Mouse (Mus musculus) CH12.LX (cell line): Measurements from ENCODE around the gene Jph3. TPM values are rescaled to one million over a fixed set of nuclear protein-coding genes. Genes with fewer than 3 reads are reported as not detected.

Experiments used
- DNase-seq: peaks from one replicate; pipeline ENCODE4 v3.0.0-alpha.2; 2013; ENCODE audit errors: extremely low read depth
- H3K27ac ChIP-seq: 2 replicates; pipeline ENCODE4 v1.5.1; 2012; ENCODE audit warnings: low read depth, mild to moderate bottlenecking, control low read depth, moderate library complexity; ENCODE audit not compliant: insufficient read depth
- H3K27me3 ChIP-seq: replicated peaks from 2 replicates; pipeline ENCODE3; 2012; ENCODE audit warnings: inconsistent platforms
- H3K36me3 ChIP-seq, 2 experiments: replicated peaks in 1 of 2; 2 replicates each; pipeline versions ENCODE3 to v1.6.1; 2012; ENCODE audit warnings: inconsistent platforms in 1 of 2, low read length in 1 of 2, mild to moderate bottlenecking in 1 of 2, mixed read lengths in 1 of 2, moderate library complexity in 1 of 2; ENCODE audit not compliant: control insufficient read depth in 1 of 2, insufficient read depth in 1 of 2
- H3K4me1 ChIP-seq, 2 experiments: 2 replicates each; pipeline ENCODE4 v1.6.1; 2012; ENCODE audit warnings: inconsistent platforms in 1 of 2, moderate library complexity in 1 of 2; ENCODE audit not compliant: insufficient read depth in 2 of 2, control insufficient read depth in 1 of 2
- H3K4me2 ChIP-seq: 2 replicates; pipeline ENCODE4 v1.6.1; 2012; ENCODE audit warnings: low read depth, mild to moderate bottlenecking, control low read depth; ENCODE audit not compliant: poor library complexity, insufficient read depth, severe bottlenecking
- H3K4me3 ChIP-seq, 3 experiments: fragments of 150-350 bp in 1 of 3; sonication (generic) in 1 of 3; replicated peaks in 1 of 3; 2 replicates each; pipeline versions ENCODE3 to v1.5.1; 2011 to 2012; ENCODE audit warnings: low read depth in 2 of 3, low read length in 2 of 3, mild to moderate bottlenecking in 2 of 3, moderate library complexity in 2 of 3, control low read depth in 1 of 3, improper control_type of control experiment in 1 of 3, inconsistent platforms in 1 of 3, mixed read lengths in 1 of 3; ENCODE audit not compliant: poor library complexity in 1 of 3
- H3K79me2 ChIP-seq: replicated peaks from 2 replicates; pipeline ENCODE4 v1.6.1; 2012; ENCODE audit warnings: mild to moderate bottlenecking, moderate library complexity; ENCODE audit not compliant: control insufficient read depth, poor library complexity, insufficient read depth, severe bottlenecking; ENCODE audit errors: extremely low read depth
- H3K9ac ChIP-seq: 2 replicates; pipeline ENCODE4 v1.6.1; 2012; ENCODE audit warnings: low read depth, mild to moderate bottlenecking, control low read depth, moderate library complexity; ENCODE audit not compliant: insufficient read depth
- H3K9me3 ChIP-seq: replicated peaks from 2 replicates; pipeline ENCODE3; 2012; ENCODE audit warnings: low read length, inconsistent platforms, mixed read lengths
- BHLHE40 ChIP-seq: IDR thresholded peaks from 2 replicates; pipeline ENCODE4 v1.6.1; 2011; ENCODE audit warnings: mild to moderate bottlenecking, low read depth, low read length, improper control_type of control experiment
- CHD1 ChIP-seq: IDR thresholded peaks from 2 replicates; pipeline ENCODE4 v1.6.1; 2012; ENCODE audit warnings: low read depth, low read length, improper control_type of control experiment, inconsistent platforms
- CHD2 ChIP-seq: IDR thresholded peaks from 2 replicates; pipeline ENCODE4 v1.6.1; 2011; ENCODE audit warnings: low read length, improper control_type of control experiment
- CTCF ChIP-seq, 2 experiments: IDR thresholded peaks in 1 of 2; conservative IDR thresholded peaks in 1 of 2; 2 replicates each; pipeline ENCODE4 v1.5.1; 2011 to 2012; ENCODE audit warnings: low read depth in 2 of 2, low read length in 2 of 2, improper control_type of control experiment in 1 of 2, inconsistent platforms in 1 of 2, mild to moderate bottlenecking in 1 of 2, moderate library complexity in 1 of 2
- E2F4 ChIP-seq: IDR thresholded peaks from 2 replicates; pipeline ENCODE4 v1.6.1; 2011; ENCODE audit warnings: low read depth, low read length, improper control_type of control experiment; ENCODE audit not compliant: insufficient replicate concordance
- ELF1 ChIP-seq: IDR thresholded peaks from 2 replicates; pipeline ENCODE4 v1.6.1; 2014; ENCODE audit warnings: low read depth, mild to moderate bottlenecking, inconsistent platforms, low read length, improper control_type of control experiment
- EP300 ChIP-seq: IDR thresholded peaks from 2 replicates; pipeline ENCODE4 v1.6.1; 2011; ENCODE audit warnings: low read length, improper control_type of control experiment
- ETS1 ChIP-seq: conservative IDR thresholded peaks from 2 replicates; pipeline ENCODE4 v1.6.1; 2012; ENCODE audit warnings: low read depth, mild to moderate bottlenecking, inconsistent platforms, low read length, improper control_type of control experiment, moderate library complexity
- HCFC1 ChIP-seq: IDR thresholded peaks from 2 replicates; pipeline ENCODE4 v1.6.1; 2012; ENCODE audit warnings: low read depth, mild to moderate bottlenecking, inconsistent platforms, low read length, improper control_type of control experiment
- IRF4 ChIP-seq: IDR thresholded peaks from 2 replicates; pipeline ENCODE4 v1.6.1; 2014; ENCODE audit warnings: low read depth, mild to moderate bottlenecking, inconsistent platforms, low read length, improper control_type of control experiment
- JUN ChIP-seq: IDR thresholded peaks from 2 replicates; pipeline ENCODE4 v1.6.1; 2011; ENCODE audit warnings: low read depth, mild to moderate bottlenecking, low read length, improper control_type of control experiment, moderate library complexity; ENCODE audit not compliant: insufficient read depth
- JUND ChIP-seq: conservative IDR thresholded peaks from 2 replicates; pipeline ENCODE4 v1.6.1; 2011; ENCODE audit warnings: low read depth, low read length, improper control_type of control experiment
- KAT2A ChIP-seq: IDR thresholded peaks from 2 replicates; pipeline ENCODE4 v1.6.1; 2012; ENCODE audit warnings: low read length, improper control_type of control experiment, inconsistent platforms; ENCODE audit not compliant: insufficient replicate concordance
- MAFK ChIP-seq: IDR thresholded peaks from 2 replicates; pipeline ENCODE4 v1.6.1; 2011; ENCODE audit warnings: low read length, improper control_type of control experiment; ENCODE audit not compliant: insufficient replicate concordance
- MAZ ChIP-seq: IDR thresholded peaks from 2 replicates; pipeline ENCODE4 v1.6.1; 2012; ENCODE audit warnings: low read depth, mild to moderate bottlenecking, inconsistent platforms, low read length, improper control_type of control experiment, moderate library complexity
- MEF2A ChIP-seq: IDR thresholded peaks from 2 replicates; pipeline ENCODE4 v1.6.1; 2014; ENCODE audit warnings: low read depth, mild to moderate bottlenecking, inconsistent platforms, low read length, improper control_type of control experiment, borderline replicate concordance
- MXI1 ChIP-seq: IDR thresholded peaks from 2 replicates; pipeline ENCODE4 v1.6.1; 2011; ENCODE audit warnings: mild to moderate bottlenecking, low read depth, low read length, improper control_type of control experiment
- MYC ChIP-seq: IDR thresholded peaks from 2 replicates; pipeline ENCODE4 v1.6.1; 2011; ENCODE audit warnings: low read depth, mild to moderate bottlenecking, improper control_type of control experiment, low read length
- NRF1 ChIP-seq: IDR thresholded peaks from 2 replicates; pipeline ENCODE4 v1.6.1; 2014; ENCODE audit warnings: low read depth, mild to moderate bottlenecking, inconsistent platforms, low read length, improper control_type of control experiment, moderate library complexity
- PAX5 ChIP-seq: IDR thresholded peaks from 2 replicates; pipeline ENCODE4 v1.6.1; 2012; ENCODE audit warnings: low read length, inconsistent platforms, mixed read lengths
- POLR2A ChIP-seq: IDR thresholded peaks from 2 replicates; pipeline ENCODE4 v1.6.1; 2011; ENCODE audit warnings: low read depth, mild to moderate bottlenecking, improper control_type of control experiment, low read length
- RAD21 ChIP-seq: IDR thresholded peaks from 2 replicates; pipeline ENCODE4 v1.6.1; 2011; ENCODE audit warnings: low read depth, mild to moderate bottlenecking, low read length, improper control_type of control experiment, moderate library complexity
- RCOR1 ChIP-seq: conservative IDR thresholded peaks from 2 replicates; pipeline ENCODE4 v1.6.1; 2012; ENCODE audit warnings: low read depth, mild to moderate bottlenecking, inconsistent platforms, low read length, improper control_type of control experiment
- SIN3A ChIP-seq: IDR thresholded peaks from 2 replicates; pipeline ENCODE4 v1.6.1; 2012; ENCODE audit warnings: low read length, improper control_type of control experiment, inconsistent platforms
- SMC3 ChIP-seq: IDR thresholded peaks from 2 replicates; pipeline ENCODE4 v1.6.1; 2011; ENCODE audit warnings: low read depth, low read length, improper control_type of control experiment
- TBP ChIP-seq: conservative IDR thresholded peaks from 2 replicates; pipeline ENCODE4 v1.6.1; 2011; ENCODE audit warnings: low read depth, low read length, improper control_type of control experiment
- TCF12 ChIP-seq: IDR thresholded peaks from 2 replicates; pipeline ENCODE4 v1.6.1; 2014; ENCODE audit warnings: low read depth, mild to moderate bottlenecking, inconsistent platforms, low read length, improper control_type of control experiment
- UBTF ChIP-seq: IDR thresholded peaks from 2 replicates; pipeline ENCODE4 v1.6.1; 2012; ENCODE audit warnings: low read depth, mild to moderate bottlenecking, inconsistent platforms, low read length, improper control_type of control experiment, moderate library complexity
- ZC3H11A ChIP-seq: IDR thresholded peaks from 2 replicates; pipeline ENCODE4 v1.6.1; 2012; ENCODE audit warnings: low read depth, mild to moderate bottlenecking, inconsistent platforms, low read length, improper control_type of control experiment
- ZKSCAN1 ChIP-seq: IDR thresholded peaks from 2 replicates; pipeline ENCODE4 v1.6.1; 2012; ENCODE audit warnings: low read depth, inconsistent platforms, low read length, improper control_type of control experiment, borderline replicate concordance
- ZMIZ1 ChIP-seq: IDR thresholded peaks from 2 replicates; pipeline ENCODE4 v1.6.1; 2012; ENCODE audit warnings: low read depth, mild to moderate bottlenecking, inconsistent platforms, low read length, improper control_type of control experiment
- dilution Hi-C: fragments of 300-500 bp; cut with MboI; formaldehyde crosslinking; loops from 2 replicates; pipeline ENCODE4 v1.14.3; 2020; ENCODE audit warnings: low sequenced_read_pairs; ENCODE audit not compliant: extremely low pct_unique_long_range_greater_than_20kb, extremely low pct_ligation_motif_present
- in situ Hi-C: fragments of 300-500 bp; cut with MboI; formaldehyde crosslinking; loops from 3 replicates; pipeline ENCODE4 v1.14.3; 2019; ENCODE audit warnings: low sequenced_read_pairs, low pct_ligation_motif_present, low pct_unique_long_range_greater_than_20kb, mixed read lengths
- polyA plus RNA-seq: library from polyadenylated mRNA; unstranded; fragments of >175 nt; gene quantifications from 2 replicates; pipeline ENCODE4 v1.2.1, GENCODE M21; 2012; ENCODE audit warnings: low read depth; ENCODE audit not compliant: insufficient read length
- total RNA-seq, 2 experiments: library from RNA; depleted of rRNA; stranded (reverse); fragments of 300-350 nt in 1 of 2; fragments of >200 nt in 1 of 2; gene quantifications; 2 replicates each; pipeline ENCODE4 v1.2.3; 2012 to 2014

The Jph3 gene
- total and polyA plus RNA-seq, 3 experiments, result 0.21 TPM; not detected in 1

DNA sequence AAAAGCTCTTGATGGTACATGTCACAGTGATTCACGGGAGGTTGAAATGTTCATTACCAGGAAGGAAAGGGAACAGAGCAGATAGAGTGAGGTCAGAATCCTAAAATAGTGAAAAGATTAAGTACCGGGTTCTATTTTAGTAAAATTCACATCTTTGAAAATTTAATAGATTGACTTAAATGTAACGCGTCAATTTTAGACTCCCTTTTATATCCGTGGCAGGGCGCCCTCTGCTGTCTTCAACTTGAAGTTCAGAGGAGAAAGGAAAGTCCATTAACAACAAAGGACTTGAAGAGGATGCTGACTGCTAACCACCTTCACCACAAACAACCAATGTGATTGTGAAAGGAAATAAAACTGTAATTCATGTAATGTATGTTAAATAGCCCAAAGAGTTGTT lies 103.1 kb downstream of the Jph3 start:
- in situ Hi-C loops, result no loop called here
- H3K79me2 ChIP-seq, result peaks cover 26% of the 10 kb centered on the region
- H3K36me3 ChIP-seq, result peaks cover 2 to 5% of the 10 kb centered on the region in 2 experiments
- peak overlapping the region; percentile 88 for H3K4me2 ChIP-seq
- H3K4me3 ChIP-seq, result peak overlapping the region in 1 of 3 experiments; percentile 3
- no peaks in the 10 kb centered on the region for H3K9me3 ChIP-seq
- peak; percentile 89 for DNase-seq
- no peaks in the 10 kb centered on the region for H3K27me3 ChIP-seq
- peak overlapping the region; percentile 79; the same call in 1 of the 2 replicates for H3K27ac ChIP-seq
- peaks cover 7 to 24% of the 10 kb centered on the region in 2 experiments; a peak in 3 of 4 replicates for H3K4me1 ChIP-seq
- TF ChIP-seq SIN3A (peak; percentile 35; the same call in 1 of the 2 replicates), MAFK (no peak), ZKSCAN1 (no peak), CHD1 (no peak), MAZ (no peak), SMC3 (peak; percentile 49), ZMIZ1 (no peak), TCF12 (no peak), TBP (peak; percentile 95), NRF1 (no peak), IRF4 (no peak), EP300 (no peak), CTCF (conservative IDR thresholded peaks at IDR 0.05 in 1 of 2, IDR thresholded peaks at IDR 0.05 in 1 of 2; ENCODE audit: low read depth in 2 of 2, low read length in 2 of 2) (peak; percentile 42 to 74), RCOR1 (no peak), JUND (0 out of 2 replicates have a peak, but pooled peaks have one; percentile 53), RAD21 (peak; percentile 42), JUN (peak; percentile 53), E2F4 (no peak), ETS1 (no peak), ZC3H11A (no peak)
- H3K9ac ChIP-seq, result peak overlapping the region; percentile 94
- dilution Hi-C loops, result no loop called here

DNA sequence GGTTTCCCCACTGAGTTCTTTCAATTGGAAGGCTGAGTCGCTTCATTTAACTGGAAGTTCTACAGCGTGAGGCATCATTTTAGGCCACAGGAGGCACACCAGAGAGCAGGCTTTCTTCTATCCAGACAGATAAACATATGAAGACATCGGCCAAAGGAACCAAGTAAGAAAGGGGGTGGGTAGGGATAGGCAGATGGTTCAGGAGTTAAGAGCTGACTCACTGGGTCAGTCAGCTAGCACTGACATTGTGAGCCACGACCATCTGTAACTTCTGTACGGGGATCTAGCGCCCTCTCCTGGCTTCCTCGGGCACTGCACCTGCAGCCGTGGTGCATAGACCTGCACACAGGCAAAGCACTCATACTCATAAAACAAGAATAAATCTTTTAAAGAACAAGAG lies 111.8 kb downstream of the Jph3 start:
- peak; percentile 87 for DNase-seq
- dilution Hi-C loops, result no loop called here
- Histone ChIP-seq H3K9me3 (no peaks in the 10 kb centered on the region), H3K4me2 (peak overlapping the region; percentile 98), H3K9ac (peak overlapping the region; percentile 97), H3K27ac (peak overlapping the region; percentile 95), H3K27me3 (no peaks in the 10 kb centered on the region), H3K4me1 (peaks cover 10 to 22% of the 10 kb centered on the region in 2 experiments), H3K4me3 (peak overlapping the region; percentile 56 to 69 (median 58)), H3K36me3 (peaks cover 41 to 42% of the 10 kb centered on the region in 2 experiments), H3K79me2 (peaks cover 33% of the 10 kb centered on the region)
- in situ Hi-C loops, result no loop called here
- TF ChIP-seq ELF1 (0 out of 2 replicates have a peak, but pooled peaks have one; percentile 21), ZC3H11A (no peak), HCFC1 (0 out of 2 replicates have a peak, but pooled peaks have one; percentile 22), UBTF (0 out of 2 replicates have a peak, but pooled peaks have one; percentile 42), SIN3A (peak; percentile 59; the same call in 1 of the 2 replicates), MEF2A (peak; percentile 20; the same call in 1 of the 2 replicates), IRF4 (0 out of 2 replicates have a peak, but pooled peaks have one; percentile 55), CHD1 (no peak), KAT2A (0 out of 2 replicates have a peak, but pooled peaks have one; percentile 13), MAFK (peak; percentile 48; the same call in 1 of the 2 replicates), RCOR1 (no peak; the same call in 1 of the 2 replicates), POLR2A (no peak), MXI1 (peak; percentile 59; the same call in 1 of the 2 replicates), PAX5 (no peak), MYC (peak; percentile 88), ZMIZ1 (peak; percentile 64; the same call in 1 of the 2 replicates), CHD2 (peak; percentile 31), RAD21 (peak; percentile 54), BHLHE40 (peak; percentile 42), TCF12 (peak; percentile 73; the same call in 1 of the 2 replicates)
